Mouse (Mus musculus) ES-Bruce4 (cell line): ENCODE data around the gene Klhl26. TPM values are rescaled to one million over a fixed set of nuclear protein-coding genes. Genes with fewer than 3 reads are reported as not detected.

Experiments used
- H3K27ac ChIP-seq: 2 replicates; pipeline ENCODE4 v1.5.1; 2012; ENCODE audit warnings: low read length, inconsistent platforms; ENCODE audit not compliant: insufficient read depth
- H3K27me3 ChIP-seq: 2 replicates; pipeline ENCODE4 v1.6.1; 2012; ENCODE audit warnings: mild to moderate bottlenecking, low read length, inconsistent platforms; ENCODE audit not compliant: control insufficient read depth, poor library complexity, insufficient read depth, severe bottlenecking
- H3K36me3 ChIP-seq: 2 replicates; pipeline ENCODE4 v1.6.1; 2012; ENCODE audit warnings: inconsistent platforms, mild to moderate bottlenecking, low read length, moderate library complexity; ENCODE audit not compliant: control insufficient read depth, poor library complexity, insufficient read depth, severe bottlenecking
- H3K4me1 ChIP-seq: one replicate; pipeline ENCODE4 v1.8.1; 2011; ENCODE audit warnings: low read length; ENCODE audit not compliant: control insufficient read depth, insufficient read depth
- H3K4me3 ChIP-seq: 2 replicates; pipeline ENCODE4 v1.5.1; 2011; ENCODE audit warnings: low read depth, mild to moderate bottlenecking, low read length
- H3K9ac ChIP-seq: 2 replicates; pipeline ENCODE4 v1.6.1; 2012; ENCODE audit warnings: low read depth, mild to moderate bottlenecking, inconsistent platforms; ENCODE audit not compliant: poor library complexity, severe bottlenecking
- H3K9me3 ChIP-seq: replicated peaks from 2 replicates; pipeline ENCODE4 v1.6.1; 2012; ENCODE audit warnings: mild to moderate bottlenecking, low read length, inconsistent platforms; ENCODE audit not compliant: control insufficient read depth, poor library complexity, insufficient read depth, severe bottlenecking
- CTCF ChIP-seq: IDR thresholded peaks from one replicate; pipeline ENCODE4 v1.8.1; 2011; ENCODE audit warnings: low read depth, low read length
- EP300 ChIP-seq: IDR thresholded peaks from 2 replicates; pipeline ENCODE4 v1.6.1; 2011; ENCODE audit warnings: low read depth, low read length; ENCODE audit not compliant: insufficient read depth
- POLR2A ChIP-seq: IDR thresholded peaks from one replicate; pipeline ENCODE4 v1.8.1; 2011; ENCODE audit warnings: low read length; ENCODE audit not compliant: insufficient read depth
- polyA plus RNA-seq: library from polyadenylated mRNA; stranded (reverse); fragments of >200 nt; gene quantifications from 2 replicates; pipeline ENCODE4 v1.2.4, GENCODE M21; 2011; ENCODE audit warnings: low read depth; ENCODE audit not compliant: missing spikeins, insufficient read depth, insufficient read length

The Klhl26 gene
- polyA plus RNA-seq, 1 experiment: 27.4 TPM

DNA sequence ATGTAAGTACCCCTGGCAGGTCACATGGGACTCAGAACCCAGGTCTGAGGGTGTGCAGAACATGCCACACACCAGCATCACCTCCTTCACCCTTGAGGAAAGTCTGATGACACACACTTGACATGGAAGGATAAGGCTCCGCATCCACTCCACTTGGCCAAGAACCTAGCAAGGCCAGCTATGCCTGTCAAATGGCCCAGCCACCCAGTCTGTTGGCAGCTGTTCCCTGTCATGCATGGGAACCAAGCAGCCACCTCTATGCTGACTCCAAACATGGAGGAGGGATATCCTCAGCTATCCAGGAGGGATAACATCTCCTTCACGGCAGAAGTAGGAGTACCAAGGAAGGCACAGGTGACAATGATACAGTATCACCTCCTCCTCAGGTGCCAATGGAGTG is 38.3 kb downstream of the Klhl26 start:
- no peak overlapping the region for H3K9ac ChIP-seq

DNA sequence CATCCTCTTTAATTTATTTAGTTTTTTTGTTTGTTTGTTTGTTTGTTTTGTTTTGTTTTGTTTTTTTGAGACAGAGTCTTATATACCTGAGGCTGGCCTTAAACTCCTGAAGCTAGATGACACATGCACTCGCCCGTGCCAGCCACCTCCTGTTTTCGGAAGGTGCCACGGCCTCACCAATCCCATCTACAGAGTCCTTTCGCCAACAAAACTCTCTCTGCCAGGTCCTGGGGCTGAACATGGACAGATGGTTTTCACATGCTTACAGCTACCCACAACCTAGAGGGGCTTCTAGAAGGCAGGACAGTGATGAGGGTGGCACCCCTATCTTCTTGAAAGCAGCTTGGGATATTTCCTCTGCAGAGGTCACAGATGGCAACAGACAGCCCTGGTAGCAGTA is 41.6 kb downstream of the Klhl26 start:
- H3K9ac ChIP-seq: no peak overlapping the region

More for the DNA sequence above, 38.3 kb downstream of the Klhl26 start:
- no peak overlapping the region for H3K27ac ChIP-seq
- H3K36me3 ChIP-seq: no peaks in the 10 kb centered on the region
- H3K27me3 ChIP-seq: no peaks in the 10 kb centered on the region
- no peak for TF ChIP-seq EP300
- no peak for TF ChIP-seq CTCF
- TF ChIP-seq POLR2A: no peak
- no peaks in the 10 kb centered on the region for H3K9me3 ChIP-seq
- no peaks in the 10 kb centered on the region for H3K4me1 ChIP-seq
- H3K4me3 ChIP-seq: no peak overlapping the region

DNA sequence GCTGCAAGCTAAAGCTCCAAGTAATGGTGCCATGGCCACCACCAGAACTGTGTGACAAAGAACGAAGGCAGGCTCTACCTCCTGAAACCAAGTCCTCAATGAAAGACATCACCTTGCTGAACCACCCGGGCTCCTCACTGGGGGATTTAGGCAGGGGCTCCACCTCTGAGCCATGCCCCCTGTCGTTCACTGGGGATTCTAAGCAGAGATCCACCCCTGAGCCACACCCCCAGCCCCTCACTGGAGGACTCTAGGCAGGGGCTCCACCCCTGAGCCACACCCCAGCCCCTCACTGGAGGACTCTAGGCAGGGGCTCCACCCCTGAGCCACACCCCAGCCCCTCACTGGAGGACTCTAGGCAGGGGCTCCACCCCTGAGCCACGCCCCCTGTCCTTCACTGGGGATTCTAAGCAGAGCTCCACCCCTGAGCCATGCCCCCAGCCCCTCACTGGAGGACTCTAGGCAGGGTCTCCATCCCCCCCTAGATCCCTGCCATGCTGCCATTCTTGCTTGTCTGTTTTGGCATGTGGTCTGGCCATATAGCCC is 43.7 kb downstream of the Klhl26 start:
- no peaks in the 10 kb centered on the region for H3K27me3 ChIP-seq

More for the DNA sequence above, 41.6 kb downstream of the Klhl26 start:
- TF ChIP-seq CTCF (no peak), POLR2A (no peak), EP300 (no peak)
- Histone ChIP-seq H3K36me3 (no peaks in the 10 kb centered on the region), H3K27ac (no peak overlapping the region), H3K9me3 (no peaks in the 10 kb centered on the region), H3K27me3 (no peaks in the 10 kb centered on the region), H3K4me1 (peaks cover 2% of the 10 kb centered on the region), H3K4me3 (no peak overlapping the region)

DNA sequence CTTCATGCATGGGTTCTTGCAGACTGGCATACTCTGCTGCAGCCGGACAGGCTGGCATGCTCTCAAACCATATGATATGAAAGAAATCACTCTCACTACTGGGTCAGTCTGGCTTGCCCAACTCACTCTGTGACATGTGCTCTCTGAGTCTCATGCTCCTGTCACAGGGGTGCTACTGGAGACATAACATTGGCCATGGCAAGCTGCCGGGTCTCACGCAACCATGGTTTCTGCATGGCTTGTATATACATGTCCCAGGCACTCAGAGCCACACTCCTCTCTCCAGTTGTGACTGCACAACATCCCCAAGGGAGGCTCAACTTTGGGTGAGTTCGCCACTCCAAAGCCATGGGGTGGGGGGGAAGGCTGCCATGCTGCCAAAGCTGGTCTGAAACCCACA is 45.6 kb downstream of the Klhl26 start:
- H3K4me3 ChIP-seq: no peak overlapping the region
- no peaks in the 10 kb centered on the region for H3K36me3 ChIP-seq
- no peak overlapping the region for H3K9ac ChIP-seq
- H3K27ac ChIP-seq: no peak overlapping the region
- TF ChIP-seq CTCF (no peak), EP300 (no peak), POLR2A (no peak)
- no peaks in the 10 kb centered on the region for H3K9me3 ChIP-seq
- H3K27me3 ChIP-seq: no peaks in the 10 kb centered on the region
- H3K4me1 ChIP-seq: peaks cover 2% of the 10 kb centered on the region

More for the DNA sequence above, 43.7 kb downstream of the Klhl26 start:
- TF ChIP-seq EP300 (no peak), POLR2A (no peak), CTCF (no peak)
- H3K36me3 ChIP-seq: no peaks in the 10 kb centered on the region
- H3K9ac ChIP-seq: no peak overlapping the region
- H3K4me1 ChIP-seq: peaks cover 2% of the 10 kb centered on the region
- no peaks in the 10 kb centered on the region for H3K9me3 ChIP-seq
- no peak overlapping the region for H3K4me3 ChIP-seq
- no peak overlapping the region for H3K27ac ChIP-seq

DNA sequence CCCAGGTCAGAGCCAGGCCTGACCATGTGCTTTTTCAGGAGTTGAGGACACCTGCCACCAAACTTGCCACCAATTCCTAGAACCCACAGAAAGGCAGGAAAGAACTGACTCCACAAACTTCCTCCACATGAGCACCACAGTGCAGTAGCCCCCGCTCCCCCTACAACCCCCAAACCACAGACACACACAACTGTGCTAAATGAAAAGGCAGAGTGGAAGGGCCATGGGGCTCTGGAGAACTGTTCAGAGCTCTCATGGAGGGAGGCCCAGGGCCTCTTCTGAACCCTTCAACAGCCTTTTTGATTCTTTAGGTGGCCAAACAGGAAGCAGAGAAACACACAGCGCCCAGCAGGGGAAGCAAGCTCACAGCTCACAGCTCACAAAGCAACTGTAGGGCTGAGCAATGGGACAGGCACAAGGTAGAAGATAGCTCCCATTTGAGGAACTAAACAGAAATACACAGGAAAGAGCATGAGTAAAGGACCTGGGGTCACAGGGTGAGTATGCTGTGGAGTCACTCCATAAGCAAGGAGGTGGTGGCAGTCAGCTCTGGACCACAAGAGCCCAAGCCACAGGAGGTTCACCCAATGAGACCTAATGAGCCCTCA is 50.4 kb downstream of the Klhl26 start:
- no peak overlapping the region for H3K9ac ChIP-seq
- no peak overlapping the region for H3K27ac ChIP-seq
- no peak overlapping the region for H3K4me3 ChIP-seq
- no peaks in the 10 kb centered on the region for H3K36me3 ChIP-seq
- TF ChIP-seq EP300 (no peak), POLR2A (no peak), CTCF (no peak)
- no peaks in the 10 kb centered on the region for H3K9me3 ChIP-seq
- no peaks in the 10 kb centered on the region for H3K27me3 ChIP-seq
- H3K4me1 ChIP-seq: no peaks in the 10 kb centered on the region

DNA sequence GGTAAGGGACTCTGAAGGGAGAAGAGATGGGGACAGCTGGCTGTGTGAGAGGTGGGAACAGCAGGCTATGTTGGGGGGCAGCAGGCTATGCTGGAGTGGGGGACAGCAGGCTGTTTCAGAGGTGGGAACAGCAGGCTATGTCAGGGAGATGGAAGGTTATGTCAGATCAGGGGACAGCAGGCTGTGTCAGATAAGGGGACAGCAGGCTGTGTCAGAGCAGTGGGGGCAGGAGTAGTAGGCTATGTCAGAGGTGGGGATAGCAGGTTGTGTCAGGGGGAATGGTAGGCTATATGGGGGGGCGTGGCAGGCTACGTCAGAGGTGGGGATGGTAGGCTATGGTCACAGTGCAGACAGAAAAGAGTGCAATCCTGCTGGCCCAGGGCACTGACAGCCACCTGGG is 54.0 kb downstream of the Klhl26 start:
- Histone ChIP-seq H3K9me3 (no peaks in the 10 kb centered on the region), H3K27ac (no peak overlapping the region), H3K27me3 (no peaks in the 10 kb centered on the region), H3K36me3 (no peaks in the 10 kb centered on the region), H3K9ac (no peak overlapping the region), H3K4me3 (no peak overlapping the region), H3K4me1 (no peaks in the 10 kb centered on the region)
- TF ChIP-seq POLR2A (no peak), CTCF (no peak), EP300 (no peak)
